Mouse (Mus musculus): Measurements from ENCODE around the gene Kntc1.

Gene Kntc1

GRCm38 (mm10) chr5:123808541-123808940 lies 59.0 kb downstream of the Kntc1 start:
- DNase-seq (ENCODE audit: low read depth): no peak

GRCm38 (mm10) chr5:123809156-123809555 lies 59.6 kb downstream of the Kntc1 start:
- DNase-seq (ENCODE audit: low read depth): no peak

- no peak for DNase-seq (ENCODE audit: low read depth)
Observed at GRCm38 (mm10) chr5:123816891-123817290, 67.4 kb downstream of the Kntc1 start.

- DNase-seq (ENCODE audit: low read depth): no peak
Observed at GRCm38 (mm10) chr5:123818941-123819577, 69.5 kb downstream of the Kntc1 start.

- peak; percentile 54 for DNase-seq (ENCODE audit: low read depth)
Observed at GRCm38 (mm10) chr5:123820501-123821263, 71.2 kb downstream of the Kntc1 start.

GRCm38 (mm10) chr5:123821264-123821571 lies 71.7 kb downstream of the Kntc1 start:
- no peak for DNase-seq (ENCODE audit: low read depth)

GRCm38 (mm10) chr5:123822706-123823105 lies 73.2 kb downstream of the Kntc1 start:
- no peak for DNase-seq (ENCODE audit: low read depth)

- DNase-seq (ENCODE audit: low read depth): peak; percentile 42
Observed at GRCm38 (mm10) chr5:123827659-123828091, 78.2 kb downstream of the Kntc1 start.

- peak; percentile 93 for DNase-seq (ENCODE audit: low read depth)
Observed at GRCm38 (mm10) chr5:123832309-123832708, 82.8 kb downstream of the Kntc1 start.

- no peak for DNase-seq (ENCODE audit: low read depth)
Observed at GRCm38 (mm10) chr5:123834836-123835235, 85.3 kb downstream of the Kntc1 start.

GRCm38 (mm10) chr5:123837371-123837770 lies 87.9 kb downstream of the Kntc1 start:
- no peak for DNase-seq (ENCODE audit: low read depth)

- DNase-seq (ENCODE audit: low read depth): no peak
Observed at GRCm38 (mm10) chr5:123842221-123842934, 92.9 kb downstream of the Kntc1 start.

- DNase-seq (ENCODE audit: low read depth): peak; percentile 24
Observed at GRCm38 (mm10) chr5:123842935-123843282, 93.4 kb downstream of the Kntc1 start.

GRCm38 (mm10) chr5:123843816-123844215 lies 94.3 kb downstream of the Kntc1 start:
- no peak for DNase-seq (ENCODE audit: low read depth)

- no peak for DNase-seq (ENCODE audit: low read depth)
Observed at GRCm38 (mm10) chr5:123844316-123844715, 94.8 kb downstream of the Kntc1 start.

- DNase-seq (ENCODE audit: low read depth): peak; percentile 86
Observed at GRCm38 (mm10) chr5:123851398-123851797, 101.9 kb downstream of the Kntc1 start.

GRCm38 (mm10) chr5:123853877-123854504 lies 104.5 kb downstream of the Kntc1 start:
- no peak for DNase-seq (ENCODE audit: low read depth)

- DNase-seq (ENCODE audit: low read depth): no peak
Observed at GRCm38 (mm10) chr5:123854511-123854910, 105.0 kb downstream of the Kntc1 start.

GRCm38 (mm10) chr5:123858798-123859197 lies 109.3 kb downstream of the Kntc1 start:
- peak; percentile 85 for DNase-seq (ENCODE audit: low read depth)

GRCm38 (mm10) chr5:123862374-123863350 lies 113.1 kb downstream of the Kntc1 start:
- DNase-seq (ENCODE audit: low read depth): no peak

- no peak for DNase-seq (ENCODE audit: low read depth)
Observed at GRCm38 (mm10) chr5:123863934-123864333, 114.4 kb downstream of the Kntc1 start.

Measured in 416B (cell line).